Mouse (Mus musculus) liver, embryonic 12.5 days (tissue): ENCODE results near the gene Yipf3. TPM values are rescaled to one million over a fixed set of nuclear protein-coding genes. Genes with fewer than 3 reads are reported as not detected.

ENCODE experiments used
- ATAC-seq: fragments of 200-750 bp; cut with Nextera tagmentation; 2 replicates; pipeline ENCODE4 v1.8.0; 2017; ENCODE audit warnings: moderate number of reproducible peaks, mild to moderate bottlenecking, moderate library complexity
- H3K27ac ChIP-seq: fragments of 300-500 bp; sonication (generic); 2 replicates; pipeline ENCODE4 v1.5.1; 2016; ENCODE audit warnings: mild to moderate bottlenecking
- H3K27me3 ChIP-seq: fragments of 300-500 bp; sonication (generic); replicated peaks from 2 replicates; pipeline ENCODE4 v1.6.1; 2016; ENCODE audit warnings: mild to moderate bottlenecking, moderate library complexity
- H3K36me3 ChIP-seq: fragments of 300-500 bp; sonication (generic); 2 replicates; pipeline ENCODE4 v1.6.1; 2016; ENCODE audit warnings: mild to moderate bottlenecking, moderate library complexity
- H3K4me1 ChIP-seq: fragments of 300-500 bp; sonication (generic); 2 replicates; pipeline ENCODE4 v1.6.1; 2016
- H3K4me2 ChIP-seq: fragments of 300-500 bp; sonication (generic); 2 replicates; pipeline ENCODE4 v1.6.1; 2016; ENCODE audit warnings: mild to moderate bottlenecking, moderate library complexity
- H3K4me3 ChIP-seq: fragments of 300-500 bp; sonication (generic); 2 replicates; pipeline ENCODE4 v1.5.1; 2016; ENCODE audit warnings: mild to moderate bottlenecking, moderate library complexity
- H3K9ac ChIP-seq: fragments of 300-500 bp; sonication (generic); 2 replicates; pipeline ENCODE4 v1.6.1; 2016; ENCODE audit warnings: mild to moderate bottlenecking, moderate library complexity
- H3K9me3 ChIP-seq: fragments of 300-500 bp; sonication (generic); replicated peaks from 2 replicates; pipeline ENCODE4 v1.6.1; 2016; ENCODE audit warnings: mild to moderate bottlenecking, moderate library complexity
- WGBS: fragments of 180-500 bp; shearing (Covaris S2); methylation state at CpG from one replicate; pipeline ENCODE4 v1.1.7; 2016; ENCODE audit not compliant: insufficient replicate concordance; 5-methylcytosine and 5-hydroxymethylcytosine counted together
- microRNA counts: library from miRNA; unstranded; fragments of <30 nt; microRNA quantifications from one replicate; lab custom pipeline; 2017
- microRNA-seq: library from miRNA; unstranded; fragments of <30 nt; microRNA quantifications from one replicate; pipeline ENCODE4, GENCODE M21; 2017
- polyA plus RNA-seq: library from polyadenylated mRNA; unstranded; fragments of >200 nt; fragmentation: Nextera tagmentation; extraction: Ambion mirVana; gene quantifications from 2 replicates; pipeline ENCODE4 v1.2.1, GENCODE M21; 2016

The Yipf3 gene
- polyA plus RNA-seq, 1 experiment from 2014 or later, result 45.8 TPM

GRCm38 (mm10) chr17:46296601-46297000 lies 48.7 kb downstream of the Yipf3 start:
- Histone ChIP-seq H3K27ac (no peak overlapping the region), H3K4me2 (no peak overlapping the region), H3K9me3 (no peaks in the 10 kb centered on the region), H3K4me1 (peaks cover 19% of the 10 kb centered on the region), H3K27me3 (peaks cover 86% of the 10 kb centered on the region), H3K9ac (no peak overlapping the region), H3K36me3 (no peaks in the 10 kb centered on the region), H3K4me3 (no peak overlapping the region)
- 24% methylated on average over 6 of the region's 6 CpGs for WGBS
- no peak for ATAC-seq

DNA sequence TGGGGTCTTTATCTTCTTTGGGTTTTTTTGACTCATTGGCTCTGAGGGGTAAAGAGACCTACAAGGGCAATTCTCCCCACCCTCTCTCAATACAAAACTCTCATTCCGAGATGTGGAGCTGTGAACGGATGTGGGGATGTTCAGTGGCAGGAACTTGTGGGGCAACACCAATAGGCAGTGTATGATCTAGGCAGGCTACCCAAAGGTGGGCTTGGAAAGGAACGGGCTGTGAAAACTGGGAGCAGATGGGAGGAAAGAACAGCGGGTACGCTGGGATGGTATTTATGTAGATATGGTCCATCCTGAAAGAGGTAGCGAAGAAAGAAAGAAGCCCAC lies 49.1 kb downstream of the Yipf3 start:
- Histone ChIP-seq H3K27me3 (peaks cover 86% of the 10 kb centered on the region), H3K36me3 (no peaks in the 10 kb centered on the region), H3K9ac (no peak overlapping the region), H3K27ac (no peak overlapping the region), H3K4me1 (peaks cover 19% of the 10 kb centered on the region), H3K4me3 (peak overlapping the region; percentile 52), H3K9me3 (no peaks in the 10 kb centered on the region), H3K4me2 (peak overlapping the region; percentile 80)
- no peak for ATAC-seq
- 8% methylated on average over 6 of the region's 6 CpGs for WGBS

DNA sequence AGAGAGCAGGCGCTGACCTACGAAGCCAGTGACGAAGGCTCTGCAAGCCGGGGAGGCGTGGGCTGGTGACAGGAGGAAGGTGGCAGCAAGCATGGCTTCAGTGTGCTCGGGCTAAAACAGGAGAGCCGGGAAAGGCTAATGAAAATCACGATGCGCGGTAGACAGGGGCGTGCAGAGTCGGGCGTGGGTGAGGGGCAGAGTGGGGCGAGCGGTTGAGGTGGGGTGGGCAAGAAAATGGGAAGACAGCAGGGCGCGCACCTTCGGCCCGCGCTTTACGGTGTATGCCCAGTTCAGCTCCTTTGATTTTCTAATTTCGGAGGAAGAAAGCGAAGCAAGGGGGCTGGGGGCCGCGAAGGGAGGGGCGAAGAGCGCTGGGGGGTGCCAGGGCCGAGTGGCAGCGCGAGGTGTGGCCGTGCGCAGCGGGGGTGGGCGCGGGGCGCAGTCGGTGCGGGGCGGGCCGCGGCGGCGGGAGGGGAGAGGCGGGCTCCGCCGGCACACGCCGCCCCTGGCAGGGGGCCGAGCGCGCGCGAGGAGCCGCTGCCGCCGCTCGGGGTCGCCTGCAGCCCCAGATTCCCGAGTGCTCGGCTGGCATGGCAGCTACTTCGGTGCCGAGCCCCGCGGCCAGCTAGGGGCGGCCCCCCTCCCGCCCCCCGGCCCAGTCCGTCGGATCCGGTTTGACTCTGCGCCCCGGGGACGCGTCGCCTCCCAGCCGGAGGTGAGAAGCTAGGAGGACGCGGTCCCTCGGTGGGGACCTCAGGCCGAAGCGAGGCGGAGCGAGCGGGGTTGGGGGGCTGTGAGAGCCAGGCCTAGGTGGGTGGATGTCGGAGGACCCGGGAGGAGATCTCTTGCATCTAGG lies 49.7 kb downstream of the Yipf3 start, which contains the start of gene Dlk2:
Gene Dlk2, plus strand, starts transcription at position 58 of the 856 bp plus-strand sequence.
- H3K4me2 ChIP-seq, result peak within 1 kb of the TSS; percentile 80
- ATAC-seq, result no peak
- peaks cover 19% of the 10 kb centered on the region for H3K4me1 ChIP-seq
- 1% methylated on average over 67 of the region's 86 CpGs for WGBS
- no peak within 1 kb of the TSS for H3K9ac ChIP-seq
- H3K9me3 ChIP-seq, result no peaks in the 10 kb centered on the region
- H3K4me3 ChIP-seq, result peak within 1 kb of the TSS; percentile 52
- H3K36me3 ChIP-seq, result no peaks in the 10 kb centered on the region
- H3K27me3 ChIP-seq, result peaks cover 81% of the 10 kb centered on the region
- H3K27ac ChIP-seq, result no peak within 1 kb of the TSS

GRCm38 (mm10) chr17:46298220-46298913 lies 50.5 kb downstream of the Yipf3 start:
- Histone ChIP-seq H3K4me2 (peak overlapping the region; percentile 80), H3K27me3 (peaks cover 74% of the 10 kb centered on the region), H3K9me3 (no peaks in the 10 kb centered on the region), H3K4me3 (peak overlapping the region; percentile 52), H3K9ac (no peak overlapping the region), H3K4me1 (peaks cover 19% of the 10 kb centered on the region), H3K27ac (no peak overlapping the region), H3K36me3 (no peaks in the 10 kb centered on the region)
- peak; percentile 55; the same call in 1 of the 2 replicates for ATAC-seq
- 2% methylated on average over 48 of the region's 48 CpGs for WGBS

GRCm38 (mm10) chr17:46301892-46302291 lies 54.0 kb downstream of the Yipf3 start:
- H3K27me3 ChIP-seq, result peaks cover 40% of the 10 kb centered on the region
- 61% methylated on average over 12 of the region's 12 CpGs for WGBS
- no peak overlapping the region for H3K4me3 ChIP-seq
- no peaks in the 10 kb centered on the region for H3K36me3 ChIP-seq
- peaks cover 19% of the 10 kb centered on the region for H3K4me1 ChIP-seq
- no peak for ATAC-seq
- H3K9me3 ChIP-seq, result no peaks in the 10 kb centered on the region
- H3K9ac ChIP-seq, result no peak overlapping the region
- no peak overlapping the region for H3K4me2 ChIP-seq
- no peak overlapping the region for H3K27ac ChIP-seq

MicroRNA genes within 50 kb of the gene (microRNA counts, 519-probe panel; counts per million panel counts)
- microRNA mmu-miR-693-3p (lab: Ali Mortazavi, UCI) (582 counts per million, percentile 70 among the panel's probes with 10 or more counts), microRNA mmu-miR-693-5p (lab: Ali Mortazavi, UCI) (582 counts per million, percentile 70 among the panel's probes with 10 or more counts)

Small RNAs within 50 kb of the gene (microRNA-seq; reads per million reads assigned to microRNA genes)
- gene Mir693, result 2.1 reads per million

Other genes starting within 250 kb of the Yipf3 start
- gene Vegfa, start 215.7 kb upstream of the Yipf3 start, polyA plus RNA-seq, result 3.0 and 3.2 TPM in 2 replicates
- 107 and 110 TPM in 2 replicates for gene Mrps18a, start 137.1 kb upstream of the Yipf3 start, polyA plus RNA-seq
- 0.72 and 1.5 TPM in 2 replicates for gene Rsph9, start 103.9 kb upstream of the Yipf3 start, polyA plus RNA-seq
- gene Mad2l1bp, start 94.5 kb upstream of the Yipf3 start, polyA plus RNA-seq, result 44.1 and 46.7 TPM in 2 replicates
- gene Gtpbp2, start 87.0 kb upstream of the Yipf3 start, polyA plus RNA-seq, result 32.6 and 33.7 TPM in 2 replicates
- 24.6 and 25.0 TPM in 2 replicates for gene Polh, start 45.4 kb upstream of the Yipf3 start, polyA plus RNA-seq
- 33.0 and 34.9 TPM in 2 replicates for gene Xpo5, start 45.3 kb upstream of the Yipf3 start, polyA plus RNA-seq
- 53.9 and 56.3 TPM in 2 replicates for gene Polr1c, start within 50 bp of the Yipf3 start, polyA plus RNA-seq
- 0.12 and 0.14 TPM in 2 replicates for gene Lrrc73, start 5.5 kb downstream of the Yipf3 start, polyA plus RNA-seq
- gene Tjap1, start 34.9 kb downstream of the Yipf3 start, polyA plus RNA-seq, result 17.4 and 18.9 TPM in 2 replicates
- not detected in 2 replicates for gene Dlk2, start 49.3 kb downstream of the Yipf3 start, polyA plus RNA-seq
- gene Abcc10, start 80.3 kb downstream of the Yipf3 start, polyA plus RNA-seq, result 2.4 and 2.9 TPM in 2 replicates
- 4.4 and 4.5 TPM in 2 replicates for gene Zfp318, start 135.7 kb downstream of the Yipf3 start, polyA plus RNA-seq
- gene Crip3, start 180.8 kb downstream of the Yipf3 start, polyA plus RNA-seq, result 0.25 TPM in 1 of 2 replicates, not detected in the other
- not detected in 2 replicates for gene Slc22a7, start 190.4 kb downstream of the Yipf3 start, polyA plus RNA-seq
- 0.02 and 0.11 TPM in 2 replicates for gene Ttbk1, start 239.6 kb downstream of the Yipf3 start, polyA plus RNA-seq
- 38.5 and 39.3 TPM in 2 replicates for gene Dnph1, start 248.6 kb downstream of the Yipf3 start, polyA plus RNA-seq